Mouse (Mus musculus): ENCODE measurements around the gene Msi1.
"Not testable (repeated sequence)": the region's sequence is repeated elsewhere in the genome, so short reads cannot be mapped to it uniquely, and the experiment has no call there.

Gene Msi1

GRCm38 (mm10) chr5:115433191-115433590, 3.8 kb downstream of the Msi1 start:
- DNase-seq (ENCODE audit: extremely low spot score, low spot score): no peak

DNA sequence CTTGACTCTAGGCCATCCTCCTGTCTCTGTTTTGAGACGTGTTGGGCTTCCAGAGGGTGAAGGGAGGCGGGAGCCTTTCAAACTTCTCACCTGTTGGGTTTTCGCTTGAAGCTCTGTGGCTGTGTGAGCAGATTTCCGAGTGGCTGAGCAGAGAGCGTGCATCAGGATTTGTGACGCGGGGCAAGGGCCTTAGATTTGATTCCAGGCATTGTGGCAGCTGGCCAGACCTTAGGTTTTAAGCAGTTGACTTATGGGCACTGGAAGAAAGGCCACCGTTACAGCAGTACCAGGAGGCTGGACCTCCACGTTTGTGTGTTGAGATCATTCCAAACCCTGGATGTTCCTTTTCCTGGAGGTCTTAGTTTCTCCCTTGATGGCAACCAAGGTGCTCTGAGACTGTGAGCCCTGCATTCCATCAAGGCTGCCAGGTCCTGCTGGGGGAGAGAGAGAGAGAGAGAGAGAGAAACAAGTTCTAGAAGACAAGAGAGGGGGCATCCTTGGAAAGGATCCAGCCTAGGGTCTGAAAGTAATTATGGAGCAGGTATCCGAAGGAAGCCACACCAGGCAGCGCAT, 5.0 kb downstream of the Msi1 start:
- DNase-seq (ENCODE audit: extremely low spot score, low spot score): no peak

DNA sequence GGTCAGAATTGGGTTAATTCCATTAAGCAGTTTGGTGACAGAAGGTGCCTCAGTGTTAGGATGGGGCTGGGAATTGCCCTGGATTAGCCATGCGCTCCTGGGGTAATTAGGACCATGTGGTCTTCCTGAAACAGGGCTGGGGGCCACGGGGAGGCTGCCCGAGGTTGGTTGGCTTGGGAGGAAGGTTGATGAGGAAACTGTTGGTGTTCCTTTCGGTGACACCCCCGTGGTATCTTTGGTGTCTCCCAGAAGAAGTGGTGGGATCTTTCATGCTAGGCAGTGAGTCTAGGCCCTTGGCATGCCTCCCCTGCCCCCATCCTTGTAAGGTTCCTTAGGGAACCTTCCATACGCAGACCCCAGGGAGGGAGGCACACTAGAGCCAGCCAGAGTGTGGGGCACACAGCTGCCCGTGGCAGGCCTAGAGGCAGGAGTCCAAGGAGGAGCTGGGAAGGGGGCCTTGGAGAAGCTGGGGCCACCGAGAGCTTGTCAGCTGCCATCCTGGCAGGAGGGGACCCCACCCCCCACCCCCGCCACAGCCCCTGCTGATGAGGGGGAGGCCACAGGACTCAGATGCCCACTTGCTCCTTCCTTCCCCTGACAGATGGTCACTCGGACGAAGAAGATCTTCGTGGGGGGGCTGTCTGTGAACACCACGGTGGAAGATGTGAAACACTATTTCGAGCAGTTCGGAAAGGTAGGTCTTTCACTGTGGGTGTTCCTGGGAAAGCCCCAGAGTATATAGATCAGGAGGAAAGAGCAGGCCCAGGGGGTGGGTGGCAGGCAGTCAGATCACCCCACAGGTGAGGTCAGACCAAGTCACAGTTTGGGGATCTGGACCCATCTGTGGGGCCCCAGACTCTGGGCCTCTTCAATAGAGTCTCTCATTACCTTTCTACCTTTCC, 5.7 kb downstream of the Msi1 start:
- DNase-seq (ENCODE audit: extremely low spot score, low spot score): peak; percentile 33

- peak; percentile 43 for DNase-seq (ENCODE audit: extremely low spot score, low spot score)
Measured at GRCm38 (mm10) chr5:115435755-115436379, 6.5 kb downstream of the Msi1 start.

DNA sequence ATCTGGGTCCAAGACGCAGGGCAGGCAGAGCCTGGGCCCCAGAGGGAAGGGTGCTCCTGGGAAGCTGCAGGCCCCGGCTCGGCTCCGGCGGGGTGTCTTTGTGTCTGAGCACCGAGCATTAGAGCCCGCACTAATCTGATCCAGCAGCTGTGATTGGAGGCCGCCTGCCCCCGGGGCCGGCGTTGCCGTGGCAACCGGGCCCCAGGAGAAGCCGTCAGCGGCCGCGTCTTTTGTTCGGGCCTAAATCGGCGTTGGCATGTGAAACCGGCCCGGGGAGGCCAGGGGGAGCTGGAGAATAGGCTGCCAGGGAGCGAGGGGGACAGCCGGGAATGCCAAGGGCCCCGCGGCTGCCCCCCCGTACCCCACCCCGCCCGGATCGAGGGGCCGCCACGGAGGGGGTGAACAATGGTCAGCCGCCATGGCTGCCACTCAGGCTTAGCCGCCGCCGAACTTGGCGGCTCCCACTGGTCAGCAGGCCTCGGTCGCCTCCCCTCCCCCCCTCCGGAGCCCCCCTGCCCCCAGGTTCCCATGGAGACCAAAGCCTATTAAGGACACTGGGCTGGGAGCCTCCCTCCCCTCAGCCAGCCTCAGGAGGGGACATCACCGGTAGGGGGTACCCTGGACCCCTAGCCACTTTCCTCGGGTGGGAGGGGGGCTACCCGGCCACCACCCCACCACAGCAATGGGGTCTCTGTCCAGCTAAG, 7.2 kb downstream of the Msi1 start:
- peak; percentile 94 for DNase-seq (ENCODE audit: extremely low spot score, low spot score)

DNA sequence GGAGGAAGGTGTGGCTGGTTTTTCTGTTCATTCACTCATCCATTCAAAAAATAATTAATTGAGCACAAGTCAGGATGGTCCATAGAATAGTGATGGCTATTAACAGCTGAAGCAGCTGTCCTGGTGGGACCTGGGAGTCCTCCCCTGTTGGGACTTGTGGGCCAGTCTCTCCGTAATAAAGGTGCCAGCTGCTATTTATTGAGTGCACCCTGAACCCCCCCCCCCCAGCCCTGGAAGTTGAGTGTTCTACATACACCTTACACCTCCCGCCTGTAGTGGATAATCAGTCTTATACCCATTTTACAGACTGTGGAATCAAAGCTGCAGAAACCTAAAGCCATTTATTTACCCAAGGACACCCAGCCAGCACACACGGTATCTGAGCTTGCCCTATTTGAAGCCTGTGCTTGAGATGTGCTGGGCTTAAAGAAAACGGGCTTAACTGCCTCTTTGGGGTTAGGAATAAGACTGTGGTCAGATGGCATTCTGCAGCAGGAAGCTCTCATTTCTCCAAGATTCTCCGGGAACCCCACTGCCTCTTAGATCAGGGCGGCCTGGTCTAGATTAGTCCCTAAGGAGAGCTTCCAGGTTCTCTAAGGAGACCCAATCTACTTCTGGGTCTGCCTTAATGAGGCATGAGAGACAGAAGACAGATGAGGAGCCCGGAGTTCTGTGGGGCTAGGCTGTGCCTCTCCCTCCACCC, 8.0 kb downstream of the Msi1 start:
- peak; percentile 50 for DNase-seq (ENCODE audit: extremely low spot score, low spot score)

DNA sequence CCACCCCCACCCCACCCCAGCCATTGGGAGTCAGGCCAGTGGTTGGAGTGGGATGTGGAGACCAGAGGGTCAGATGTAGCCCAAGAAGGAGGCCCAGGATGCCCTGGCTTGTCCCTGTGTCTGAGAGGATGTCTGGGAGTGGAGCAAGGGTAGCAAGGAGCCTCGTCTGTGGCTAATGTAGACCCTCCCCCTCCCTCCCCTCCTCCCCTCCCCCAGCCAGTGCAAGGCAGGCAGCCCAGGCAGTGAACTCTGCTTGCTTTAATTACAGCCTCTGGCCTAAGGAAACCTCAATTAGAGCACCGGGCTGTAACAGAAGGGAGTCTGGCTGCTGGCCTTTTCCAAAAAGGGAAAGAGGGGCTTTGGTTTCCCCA, 8.5 kb downstream of the Msi1 start:
- peak; percentile 52 for DNase-seq (ENCODE audit: extremely low spot score, low spot score)

DNA sequence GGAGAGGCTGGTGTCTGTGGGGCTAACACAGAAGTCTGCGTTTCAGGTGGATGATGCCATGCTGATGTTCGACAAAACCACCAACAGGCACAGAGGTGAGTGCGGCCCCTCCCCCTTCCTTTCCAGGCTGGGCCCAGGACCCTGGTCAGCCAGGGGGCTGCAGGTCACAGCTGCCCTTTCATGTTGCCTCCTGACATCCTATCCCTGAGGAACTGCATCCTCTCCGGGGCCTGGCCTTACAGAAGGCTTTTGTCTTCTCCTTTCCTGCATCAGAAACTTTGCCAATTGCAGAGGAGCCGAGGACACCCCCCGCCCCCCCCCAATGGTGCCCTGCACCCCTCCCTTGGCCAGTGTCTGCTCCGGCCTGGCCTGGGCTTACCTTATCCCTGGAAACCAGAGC, 9.3 kb downstream of the Msi1 start:
- DNase-seq (ENCODE audit: extremely low spot score, low spot score): no peak

DNA sequence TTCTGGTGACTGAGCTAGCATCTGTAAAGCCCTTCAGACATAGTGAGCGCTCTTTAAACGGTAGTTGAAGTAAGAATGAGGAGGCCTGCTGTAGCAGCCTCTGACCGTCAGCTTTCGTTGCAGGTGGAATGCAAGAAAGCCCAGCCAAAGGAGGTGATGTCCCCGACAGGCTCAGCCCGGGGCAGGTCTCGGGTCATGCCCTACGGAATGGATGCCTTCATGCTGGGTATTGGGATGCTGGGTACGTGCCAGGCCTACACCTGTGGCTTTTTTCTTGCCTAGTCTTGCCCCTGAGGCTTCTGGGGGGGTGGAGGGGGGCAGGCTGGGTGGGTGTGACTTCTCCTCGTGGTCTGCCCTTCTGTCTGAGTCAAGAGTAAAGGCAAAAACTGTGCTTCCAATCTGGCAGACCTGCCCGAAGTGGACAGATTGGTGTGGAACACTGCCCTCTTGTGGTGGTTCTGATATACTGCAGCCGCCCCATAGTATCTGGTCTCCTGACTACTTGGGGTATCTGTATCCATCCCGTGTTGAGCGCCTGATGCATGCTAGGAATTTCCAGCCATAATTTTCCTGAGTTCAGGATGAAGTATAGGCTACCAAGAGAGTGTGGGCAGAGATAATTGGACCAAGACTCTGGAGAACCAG, 11.9 kb downstream of the Msi1 start:
- DNase-seq (ENCODE audit: extremely low spot score, low spot score): peak; percentile 82

- DNase-seq (ENCODE audit: extremely low spot score, low spot score): not testable (repeated sequence)
Measured at GRCm38 (mm10) chr5:115442663-115443062, 13.3 kb downstream of the Msi1 start.

- no peak for DNase-seq (ENCODE audit: extremely low spot score, low spot score)
Measured at GRCm38 (mm10) chr5:115444130-115444529, 14.7 kb downstream of the Msi1 start.

DNA sequence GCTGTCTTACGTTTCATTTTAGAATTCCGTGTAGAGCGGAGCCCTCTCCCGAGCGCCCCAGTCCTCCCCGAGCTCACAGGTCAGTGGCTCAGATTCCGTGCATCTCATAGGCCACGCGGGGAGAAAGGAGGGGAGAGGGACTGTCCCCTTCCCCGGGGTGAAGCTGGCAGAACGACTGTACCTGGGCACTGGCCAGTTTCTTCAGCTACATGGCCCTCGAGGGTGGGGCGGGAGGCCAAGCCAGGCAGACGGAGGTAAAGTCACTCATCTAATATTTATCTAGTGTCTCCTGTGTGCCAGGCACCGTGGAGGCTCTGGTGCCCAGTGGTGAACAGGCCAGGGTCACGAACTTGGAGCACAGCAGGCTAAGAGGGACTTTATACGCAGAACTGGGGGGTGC, 17.7 kb downstream of the Msi1 start:
- DNase-seq (ENCODE audit: extremely low spot score, low spot score): no peak

DNA sequence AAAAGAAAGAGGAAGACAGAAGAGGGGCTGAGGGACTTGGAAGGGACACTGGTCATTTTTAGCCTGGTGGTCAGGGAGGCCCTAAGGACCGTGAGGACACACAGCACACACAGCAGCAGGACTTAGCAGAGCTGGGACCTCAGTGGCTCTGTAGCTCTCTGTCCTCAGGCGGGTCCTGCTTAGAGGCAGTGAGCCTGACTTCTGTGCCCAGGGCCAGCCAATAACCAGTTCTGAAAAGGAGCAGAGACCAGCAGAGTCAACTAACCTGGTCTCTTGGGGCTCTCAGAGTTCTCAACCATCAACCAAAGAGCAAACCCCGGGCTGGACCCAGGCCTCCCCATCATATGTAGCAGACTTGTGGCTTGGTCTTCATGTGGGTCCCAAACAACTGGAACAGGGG, 19.8 kb downstream of the Msi1 start:
- DNase-seq (ENCODE audit: extremely low spot score, low spot score): no peak

- DNase-seq (ENCODE audit: extremely low spot score, low spot score): no peak
Measured at GRCm38 (mm10) chr5:115450410-115451317, 21.3 kb downstream of the Msi1 start.

DNA sequence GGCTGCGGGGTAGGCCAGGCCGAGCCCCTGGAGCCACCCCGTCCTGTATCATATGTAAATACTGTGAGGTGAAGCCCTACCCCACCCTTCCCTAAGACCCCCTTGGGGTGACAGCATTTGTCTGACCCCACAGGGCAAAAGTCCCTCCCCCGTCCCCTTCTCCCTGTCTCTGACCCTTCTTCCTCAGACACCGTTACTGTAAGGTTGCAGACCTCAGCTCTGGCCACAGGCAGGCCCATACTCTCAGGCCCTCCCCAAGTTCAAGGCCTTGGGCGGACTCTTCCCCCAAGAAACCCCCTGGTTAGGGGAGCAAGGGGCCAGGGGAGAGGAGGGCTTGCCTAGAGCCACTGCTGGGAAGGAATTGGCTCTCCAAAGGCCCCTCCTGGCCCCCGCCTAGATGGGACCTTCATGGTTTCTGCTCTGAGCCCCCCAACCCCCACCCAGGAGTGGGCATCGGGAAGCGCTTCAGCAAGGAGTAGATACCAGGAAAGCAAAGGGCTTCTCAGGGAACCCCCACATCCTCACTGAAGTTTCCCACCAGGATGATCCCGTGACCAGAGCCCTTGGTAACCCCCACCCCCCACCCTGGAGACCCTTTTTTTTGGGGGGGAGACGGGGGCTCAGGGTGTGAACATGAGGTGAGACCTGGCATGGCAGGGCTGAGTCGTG, 25.2 kb downstream of the Msi1 start:
- no peak for DNase-seq (ENCODE audit: extremely low spot score, low spot score)

GRCm38 (mm10) chr5:115455838-115456237, 26.4 kb downstream of the Msi1 start:
- DNase-seq (ENCODE audit: extremely low spot score, low spot score): no peak

- DNase-seq (ENCODE audit: extremely low spot score, low spot score): no peak
Measured at GRCm38 (mm10) chr5:115458918-115459317, 29.5 kb downstream of the Msi1 start.

GRCm38 (mm10) chr5:115464408-115465115, 35.2 kb downstream of the Msi1 start:
- DNase-seq (ENCODE audit: extremely low spot score, low spot score): no peak
